Mouse (Mus musculus): ENCODE measurements around the gene Slc35d1. TPM values are rescaled to one million over a fixed set of nuclear protein-coding genes. Genes with fewer than 3 reads are reported as not detected.
A peak's percentile ranks its signal among the peaks of the same experiment; 100 is the strongest.
"Not testable (repeated sequence)": the region's sequence is repeated elsewhere in the genome, so short reads cannot be mapped to it uniquely, and the experiment has no call there.

The Slc35d1 gene
- total RNA-seq, 2 experiments from 2014 or later, result 13.9 to 14.8 TPM

GRCm38 (mm10) chr4:103188786-103189640, 26.0 kb downstream of the Slc35d1 start:
- DNase-seq, result no peak

- DNase-seq, result no peak
Observed at GRCm38 (mm10) chr4:103180300-103180888, 34.6 kb downstream of the Slc35d1 start.

- DNase-seq, result no peak
Observed at GRCm38 (mm10) chr4:103179581-103179980, 35.4 kb downstream of the Slc35d1 start.

GRCm38 (mm10) chr4:103178635-103179318, 36.2 kb downstream of the Slc35d1 start:
- DNase-seq, result no peak

GRCm38 (mm10) chr4:103177681-103178080, 37.3 kb downstream of the Slc35d1 start:
- no peak for DNase-seq

GRCm38 (mm10) chr4:103174001-103174400, 41.0 kb downstream of the Slc35d1 start:
- no peak for DNase-seq

GRCm38 (mm10) chr4:103173507-103173906, 41.5 kb downstream of the Slc35d1 start:
- no peak for DNase-seq

- no peak for DNase-seq
Observed at GRCm38 (mm10) chr4:103171256-103171655, 43.7 kb downstream of the Slc35d1 start.

GRCm38 (mm10) chr4:103166198-103166597, 48.8 kb downstream of the Slc35d1 start:
- not testable (repeated sequence) for DNase-seq

- DNase-seq, result no peak
Observed at GRCm38 (mm10) chr4:103158781-103159180, 56.2 kb downstream of the Slc35d1 start.

GRCm38 (mm10) chr4:103151946-103152345, 63.0 kb downstream of the Slc35d1 start:
- DNase-seq, result peak; percentile 50

- peak; percentile 89 for DNase-seq
Observed at GRCm38 (mm10) chr4:103146339-103146738, 68.6 kb downstream of the Slc35d1 start.

GRCm38 (mm10) chr4:103136946-103137345, 78.0 kb downstream of the Slc35d1 start:
- no peak for DNase-seq

- no peak for DNase-seq
Observed at GRCm38 (mm10) chr4:103126533-103126932, 88.4 kb downstream of the Slc35d1 start.

GRCm38 (mm10) chr4:103123606-103124005, 91.4 kb downstream of the Slc35d1 start:
- no peak for DNase-seq

- no peak for DNase-seq
Observed at GRCm38 (mm10) chr4:103123086-103123485, 91.9 kb downstream of the Slc35d1 start.

GRCm38 (mm10) chr4:103120874-103121389, 94.0 kb downstream of the Slc35d1 start:
- DNase-seq, result no peak

Other genes starting within 250 kb of the Slc35d1 start
- gene Tctex1d1, start 236.6 kb downstream of the Slc35d1 start, total RNA-seq (2021), result not detected
- not detected for gene Insl5, start 188.3 kb downstream of the Slc35d1 start, total RNA-seq (2021)
- gene Mier1, start 100.8 kb downstream of the Slc35d1 start, total RNA-seq (2021), result 10 to 100 TPM; 50.9 to 67.2 TPM
- 1 to 10 TPM; 2.7 to 4.1 TPM for gene Wdr78, start 100.6 kb downstream of the Slc35d1 start, total RNA-seq (2021)
- not detected for gene 4921539E11Rik, start 75.7 kb upstream of the Slc35d1 start, total RNA-seq (2021)
- gene Oma1, start 98.6 kb upstream of the Slc35d1 start, total RNA-seq (2021), result 10 to 100 TPM; 13.9 to 15.4 TPM